Mouse (Mus musculus) urinary bladder, postnatal 36 days (tissue): ENCODE measurements at regions not wholly inside any gene's neighbourhood (a gene's known extent, or its start where the extent isn't known, plus 50 kb on each side); places are given as distances from the start of the nearest gene placed in this dataset.

Experiments used
- DNase-seq, 2 experiments: peaks; one replicate each; pipeline ENCODE4 v3.0.0; 2022; ENCODE audit warnings: low spot score in 2 of 2, mixed read lengths in 1 of 2

DNA sequence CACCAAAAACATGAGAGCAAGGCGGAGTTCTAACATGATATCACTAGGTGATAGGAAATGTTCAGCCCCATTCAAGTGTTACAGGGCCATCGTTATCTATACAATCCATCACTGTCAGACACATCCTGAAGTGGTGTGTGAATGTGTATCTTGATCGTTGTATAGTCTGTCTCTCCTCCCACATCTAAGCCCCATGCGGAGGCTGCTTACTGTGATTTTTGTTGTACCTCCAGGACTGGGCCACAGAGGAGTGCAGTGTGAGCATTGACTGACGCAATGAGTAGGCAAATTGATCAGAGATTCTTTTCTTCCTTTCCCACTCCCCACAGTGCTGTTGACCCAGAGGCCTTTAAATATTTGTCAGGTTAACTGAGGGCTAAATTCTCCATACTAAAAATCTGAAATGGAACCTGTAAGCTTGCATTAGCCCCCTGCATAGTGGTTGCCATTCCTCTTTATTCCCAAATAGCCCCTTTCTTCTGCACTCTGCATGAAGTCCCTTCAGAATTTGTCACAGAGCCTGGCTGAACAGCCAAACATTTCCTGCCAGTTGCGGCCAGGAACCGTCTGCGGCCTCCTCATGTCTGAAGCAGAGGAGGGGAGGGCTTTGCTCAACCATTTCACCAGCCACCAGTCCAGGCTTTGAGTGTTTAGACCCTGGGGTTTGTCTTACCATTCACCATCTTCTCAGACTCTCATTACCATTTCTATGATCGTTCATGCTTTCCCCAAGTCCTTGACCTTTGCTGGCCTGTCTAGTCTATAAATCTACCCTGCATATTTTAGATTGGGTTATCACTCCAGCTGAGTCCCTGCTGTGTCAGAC lies 119.3 kb downstream of the Ttc8 start:
- no peak for DNase-seq

DNA sequence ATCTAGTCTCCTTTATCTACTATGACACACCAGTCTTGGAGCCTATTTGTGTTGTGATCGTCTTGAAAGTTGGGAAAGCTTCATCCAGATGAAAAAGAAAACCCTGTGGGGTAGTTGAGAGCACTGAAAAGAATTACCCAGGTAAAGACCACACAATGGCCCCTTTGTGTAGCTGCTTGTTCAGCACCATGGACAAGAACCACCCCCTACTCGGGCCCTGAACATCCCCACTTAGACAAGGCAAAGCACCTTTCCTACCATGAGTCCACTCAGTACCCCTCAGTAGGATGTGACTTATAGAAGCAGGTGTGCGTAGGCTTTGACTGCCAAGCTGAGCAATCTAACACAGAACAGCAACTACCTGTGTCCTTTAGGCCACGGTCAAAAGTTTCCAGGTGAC lies 121.2 kb downstream of the Ttc8 start:
- DNase-seq = no peak

DNA sequence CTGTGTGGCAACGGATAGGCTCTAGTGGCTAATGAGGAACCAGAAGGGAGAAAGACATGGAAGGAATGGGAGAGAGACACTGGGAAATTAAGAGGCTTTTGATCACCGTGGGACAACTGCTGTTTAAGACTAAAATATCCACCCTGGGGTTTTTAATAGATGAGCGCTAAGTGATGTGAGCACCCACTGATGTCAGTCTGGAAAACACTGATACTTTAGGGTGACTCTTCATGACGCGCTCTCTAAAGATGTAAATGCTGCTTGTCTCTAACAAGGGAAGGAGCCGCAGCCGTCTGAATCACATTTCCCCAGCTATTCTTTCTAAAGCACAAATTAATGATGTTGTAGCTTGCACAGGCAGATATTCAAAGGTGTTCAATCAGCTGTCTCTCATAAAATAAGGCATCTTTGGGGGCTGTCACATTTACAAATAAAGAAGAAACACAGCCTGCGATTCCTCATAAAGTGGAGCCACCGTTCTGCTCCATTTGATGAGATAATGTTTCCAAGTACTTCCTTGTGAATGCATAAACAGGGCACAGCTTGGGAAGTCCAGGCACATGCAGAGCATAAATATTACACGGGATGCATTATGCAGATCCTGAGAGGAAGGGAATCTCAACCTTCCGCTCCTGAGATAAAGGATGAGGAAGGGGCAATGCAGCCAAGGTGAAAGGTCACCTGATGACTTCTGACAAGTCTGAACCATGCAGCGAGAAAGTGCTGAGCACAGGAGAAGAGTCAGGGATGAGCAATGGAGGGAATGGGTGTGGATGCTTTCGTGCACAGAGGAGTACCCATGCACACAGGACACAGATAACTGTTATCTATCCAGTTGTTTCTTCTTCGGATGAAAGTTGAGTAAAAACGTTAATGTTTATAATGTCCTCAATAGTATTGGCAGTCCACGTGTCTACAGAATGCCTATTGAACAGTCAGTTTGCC lies 122.8 kb downstream of the Ttc8 start:
- DNase-seq = no peak

DNA sequence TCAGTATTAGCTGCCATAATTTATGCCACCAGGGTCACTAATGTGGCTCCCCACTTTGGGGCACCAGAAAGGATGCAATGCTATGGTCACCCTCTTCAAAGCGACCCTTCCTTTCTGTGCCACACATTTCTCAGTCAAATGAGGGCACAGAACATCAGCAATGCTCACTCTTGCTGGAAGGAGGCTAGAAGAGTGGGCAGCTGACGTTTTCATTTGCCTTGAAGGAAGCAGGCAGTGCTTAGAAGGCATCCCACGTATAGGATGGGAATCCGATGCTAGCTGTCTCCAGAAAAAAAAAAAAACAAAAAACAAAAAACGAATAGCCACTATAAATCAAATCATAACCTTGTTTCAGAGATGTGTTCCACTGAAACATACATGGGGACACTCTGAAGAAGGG lies 124.1 kb downstream of the Ttc8 start:
- no peak for DNase-seq

DNA sequence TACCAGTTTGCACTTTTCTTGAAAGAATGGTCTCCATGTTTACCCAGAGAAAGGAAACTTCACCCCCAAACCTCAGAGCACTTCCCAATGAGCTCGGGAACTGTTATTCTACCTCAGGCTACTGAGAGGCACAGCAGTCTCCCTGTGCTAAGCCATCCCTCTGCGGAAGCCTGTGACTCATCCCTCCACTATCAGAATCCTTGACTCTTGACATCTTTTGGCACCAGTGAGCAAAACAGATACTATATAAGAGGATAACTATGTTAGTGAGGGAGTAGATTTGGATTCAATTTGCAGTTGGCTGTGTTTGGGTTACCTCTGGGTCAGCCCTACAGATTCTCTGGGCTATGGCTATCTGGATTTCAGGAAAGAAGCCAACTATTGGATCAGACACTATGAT lies 130.1 kb downstream of the Ttc8 start:
- no peak for DNase-seq

DNA sequence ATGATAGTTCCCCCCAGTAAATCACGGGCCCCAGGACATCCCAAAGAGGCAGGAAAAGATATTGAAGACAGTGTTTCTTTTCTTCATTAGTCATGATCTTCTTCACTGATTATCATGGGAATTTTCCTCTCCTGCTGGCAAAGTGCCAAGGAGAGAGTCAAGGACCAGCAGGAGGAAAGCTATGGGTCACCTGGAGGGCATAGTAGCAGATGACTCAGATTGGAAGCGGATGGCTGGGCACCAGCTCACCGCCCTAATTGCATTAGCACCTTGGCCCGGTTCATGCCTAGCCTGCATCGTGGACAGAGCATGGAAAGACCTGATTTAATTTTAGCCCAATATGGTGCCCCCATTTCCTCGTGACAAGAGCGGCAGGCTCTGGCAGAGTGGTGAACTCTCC lies 132.2 kb downstream of the Ttc8 start:
- DNase-seq = no peak

DNA sequence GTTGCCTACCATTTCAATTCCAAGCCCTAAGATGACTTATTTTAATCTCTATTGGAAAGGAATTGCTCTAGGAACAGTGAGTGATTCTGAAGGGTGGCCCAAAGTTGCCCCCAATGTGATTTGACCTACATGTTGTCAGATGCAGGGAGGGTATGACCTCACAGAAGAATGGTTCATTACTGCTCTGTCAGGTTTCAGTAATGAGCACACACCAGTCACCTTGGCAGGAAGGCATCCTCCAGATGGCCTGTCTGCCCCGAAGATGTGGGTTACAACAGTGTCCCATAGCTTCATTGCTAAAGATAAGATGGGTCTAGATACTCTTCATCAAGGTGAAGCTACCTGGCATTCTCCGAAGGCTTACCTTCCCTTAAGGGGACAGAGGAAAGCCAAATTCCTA lies 137.1 kb downstream of the Ttc8 start:
- no peak for DNase-seq

DNA sequence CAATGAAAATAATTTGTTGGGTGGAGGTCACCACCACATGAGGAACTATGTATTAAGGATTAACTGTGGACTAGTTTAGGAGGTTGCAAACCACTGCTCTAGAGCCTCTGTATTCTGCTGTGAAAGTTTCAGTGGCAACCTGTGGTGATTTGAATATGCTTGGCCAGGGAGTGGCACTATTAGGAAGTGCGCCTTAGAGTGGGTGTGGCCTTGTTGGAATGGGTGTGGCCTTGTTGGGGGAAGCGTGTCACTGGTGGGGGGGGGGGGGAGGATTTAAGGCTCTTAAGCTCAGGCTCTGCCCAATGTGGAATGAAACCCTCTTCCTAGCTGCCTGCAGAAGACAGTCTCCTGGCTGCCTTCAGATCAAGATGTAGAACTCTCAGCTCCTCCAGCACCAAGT lies 138.5 kb downstream of the Ttc8 start:
- DNase-seq = no peak

DNA sequence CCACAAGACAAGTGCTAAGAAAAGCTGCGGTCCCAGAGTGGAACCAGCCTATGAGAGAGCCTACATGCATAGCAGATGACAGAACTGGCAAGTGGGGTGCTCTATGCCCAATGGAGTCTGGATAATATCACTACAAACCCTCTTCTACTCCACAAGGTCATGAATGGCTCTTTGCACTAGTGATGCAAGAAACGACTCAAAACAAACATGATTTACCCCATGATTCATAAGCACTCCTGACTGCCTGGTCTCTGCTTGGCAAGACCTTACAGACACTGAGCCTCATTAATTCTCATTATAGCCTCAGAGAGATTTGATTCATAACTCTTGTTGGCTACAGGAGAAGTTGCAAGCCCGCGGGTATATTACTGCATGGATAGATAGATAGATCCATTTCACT lies 139.1 kb downstream of the Ttc8 start:
- DNase-seq = no peak

DNA sequence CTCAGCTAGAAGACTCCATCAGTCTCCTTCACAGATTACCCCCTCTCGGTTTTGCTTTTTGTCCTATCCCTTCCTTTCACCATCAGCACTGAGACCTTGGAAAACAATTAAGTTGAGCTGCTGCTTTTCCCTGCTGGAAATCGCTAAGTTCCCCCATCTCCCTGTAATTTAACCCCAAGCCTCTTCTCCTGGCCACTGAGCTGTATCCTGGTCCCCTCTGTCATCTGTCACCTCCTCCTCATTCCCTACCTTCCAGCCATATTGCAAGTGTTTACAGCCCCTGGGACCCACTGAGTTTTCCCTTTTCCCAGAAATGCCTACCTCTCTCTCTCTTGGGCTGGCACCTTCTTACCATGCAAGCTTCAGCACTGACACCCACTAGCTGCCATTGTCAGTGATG lies 140.3 kb downstream of the Ttc8 start:
- DNase-seq = no peak

DNA sequence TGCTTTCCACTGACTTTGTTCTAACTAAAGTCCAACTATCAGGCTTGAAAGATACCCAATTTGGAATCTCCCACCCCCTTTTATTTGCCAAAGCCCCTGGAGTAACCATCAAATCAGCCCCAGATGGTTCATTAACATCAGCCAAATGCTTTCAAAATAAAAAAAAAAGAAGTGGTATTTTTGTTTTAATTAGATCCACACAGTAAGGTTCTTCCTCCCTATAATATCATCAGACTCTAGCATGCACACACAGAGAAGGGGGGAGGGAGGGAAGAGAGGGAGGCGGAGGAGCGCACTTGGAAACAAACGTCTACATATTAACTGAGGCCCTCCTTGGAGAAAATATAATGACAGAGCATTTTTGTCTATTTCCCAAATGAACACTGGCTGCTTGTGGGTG lies 143.1 kb downstream of the Ttc8 start:
- DNase-seq = no peak

DNA sequence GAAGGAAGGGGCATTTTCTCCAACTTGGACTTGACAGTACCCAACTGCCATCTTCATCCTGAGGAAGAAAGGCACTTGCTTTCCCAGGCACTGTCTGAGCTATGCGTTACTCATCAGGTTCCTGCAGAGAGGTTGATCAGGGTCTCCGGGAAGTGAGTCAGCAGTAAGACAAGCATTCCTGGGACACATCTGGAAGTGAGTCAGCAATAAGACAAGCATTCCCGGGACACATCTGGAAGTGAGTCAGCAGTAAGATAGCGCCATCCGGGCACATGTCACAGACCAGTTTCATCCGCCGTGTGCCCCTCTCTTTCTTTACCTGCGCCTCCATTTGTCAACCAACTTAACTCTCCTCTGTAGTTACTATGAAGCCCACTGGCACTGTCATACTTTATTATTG lies 143.5 kb downstream of the Ttc8 start:
- no peak for DNase-seq

DNA sequence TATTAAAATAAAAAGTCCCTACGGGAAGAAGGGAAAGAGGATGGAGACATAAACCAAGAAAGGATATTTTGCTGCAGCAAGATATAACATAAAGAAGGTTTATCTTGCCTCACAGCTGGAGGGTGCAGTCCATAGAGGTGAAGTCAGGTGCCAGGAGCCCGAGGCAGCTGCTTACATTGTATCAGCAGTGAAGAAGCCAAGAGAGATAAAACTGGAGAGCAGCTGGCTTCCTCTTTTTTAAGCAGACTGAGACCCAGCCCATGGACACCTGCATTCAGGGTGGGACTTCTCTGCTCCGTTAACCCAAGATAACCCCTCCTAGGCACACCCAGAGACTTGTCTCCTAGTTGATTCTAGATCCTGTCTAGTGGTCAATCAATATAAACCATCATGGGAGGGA lies 147.6 kb downstream of the Ttc8 start:
- no peak for DNase-seq

DNA sequence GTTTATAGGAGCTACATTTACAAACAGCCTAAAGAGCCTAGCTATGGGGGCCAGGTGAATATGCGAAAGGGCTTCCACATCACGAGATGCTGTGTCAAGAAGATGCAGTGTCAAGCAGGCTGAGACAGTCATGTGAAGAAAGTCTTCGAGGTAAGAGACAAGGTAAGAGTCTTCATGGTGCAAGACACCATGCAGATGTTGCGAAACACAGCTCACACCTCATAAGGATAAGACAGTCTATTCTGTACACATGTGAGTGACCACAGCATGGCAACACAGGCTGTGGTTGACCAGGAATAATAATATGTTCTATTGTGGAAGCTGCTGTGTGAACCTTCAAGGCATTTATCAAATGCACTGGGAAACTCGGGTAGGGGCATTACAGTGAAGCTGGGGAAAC lies 153.4 kb downstream of the Ttc8 start:
- DNase-seq = no peak

DNA sequence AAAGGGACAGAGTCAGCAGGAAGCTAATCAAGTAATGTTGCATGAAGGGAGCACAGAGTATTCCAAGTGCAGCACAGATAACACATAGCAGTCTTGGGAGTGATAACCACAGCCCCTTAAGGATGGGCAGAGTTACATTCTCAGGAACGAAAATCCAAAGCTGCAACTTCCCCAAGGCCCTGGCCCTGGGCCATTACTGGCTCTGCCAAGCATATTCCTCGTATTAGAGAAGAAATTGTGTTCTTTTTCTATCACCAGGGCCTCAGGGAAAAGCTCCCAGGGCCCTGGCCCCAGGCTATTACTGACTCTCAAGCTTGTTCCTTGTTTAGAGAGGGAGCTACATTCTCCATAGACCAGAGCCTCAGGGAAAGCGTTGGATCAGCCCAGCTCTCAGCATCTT lies 157.0 kb downstream of the Ttc8 start:
- DNase-seq = peak in 1 of 2 experiments; percentile 30

DNA sequence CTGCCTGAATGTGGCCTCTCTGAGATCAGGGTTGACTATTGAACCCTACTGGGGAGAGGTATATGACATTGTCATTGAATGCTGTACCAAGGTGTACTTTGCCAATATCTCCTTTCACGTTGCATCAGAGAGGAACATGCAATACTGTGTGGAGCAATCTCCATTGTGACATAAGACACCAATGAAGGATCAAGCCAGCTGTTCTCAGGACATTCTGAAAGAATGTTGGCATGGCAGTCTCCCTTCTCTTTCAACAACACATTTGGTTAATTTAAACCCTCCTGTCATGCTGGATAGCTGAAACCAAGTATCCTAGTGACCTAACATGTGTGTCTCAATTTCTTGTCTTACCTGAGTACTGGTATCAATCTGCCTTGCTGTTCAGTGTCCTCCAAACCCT lies 159.5 kb downstream of the Ttc8 start:
- peak in 1 of 2 experiments; percentile 13 for DNase-seq

DNA sequence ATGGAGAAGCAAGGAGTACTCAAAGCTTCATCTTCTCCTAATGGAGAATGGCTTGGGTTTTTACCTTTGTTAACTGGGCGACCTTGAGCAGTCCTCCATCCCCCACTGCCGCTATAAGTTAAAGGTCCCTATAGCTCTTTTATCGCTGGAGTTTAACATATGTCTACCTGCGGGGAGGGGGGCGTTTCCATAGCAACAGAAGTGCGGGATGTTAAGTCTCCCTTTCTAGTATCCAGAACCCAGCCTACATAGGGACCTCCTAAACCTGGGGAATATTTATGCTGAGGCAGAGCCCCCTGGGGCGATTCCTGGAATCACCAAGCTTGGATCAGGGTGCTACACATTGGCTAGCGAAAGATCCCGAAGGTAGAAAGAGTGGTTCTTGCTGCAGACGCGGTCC lies 163.2 kb downstream of the Ttc8 start:
- no peak for DNase-seq

DNA sequence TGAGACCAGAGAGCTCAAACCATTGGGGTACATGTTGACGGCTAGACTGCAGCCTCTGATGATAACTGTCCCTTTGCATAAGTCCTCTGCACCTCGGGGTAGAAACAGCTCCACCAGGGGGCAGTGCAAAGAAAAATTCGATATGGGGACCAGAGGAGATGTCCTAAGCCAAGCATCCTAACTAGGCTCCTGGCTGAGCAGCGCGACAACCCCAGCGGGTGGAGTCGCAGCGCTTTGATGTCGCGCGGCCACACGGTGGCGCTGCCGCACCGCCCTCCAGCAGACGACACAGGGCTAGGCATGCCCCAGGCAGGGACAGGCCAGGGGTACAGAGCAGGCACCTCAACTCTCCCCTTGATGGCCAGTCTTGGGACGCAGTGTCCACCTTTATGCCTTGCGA lies 163.8 kb downstream of the Ttc8 start:
- peak; percentile 61 to 79 for DNase-seq

DNA sequence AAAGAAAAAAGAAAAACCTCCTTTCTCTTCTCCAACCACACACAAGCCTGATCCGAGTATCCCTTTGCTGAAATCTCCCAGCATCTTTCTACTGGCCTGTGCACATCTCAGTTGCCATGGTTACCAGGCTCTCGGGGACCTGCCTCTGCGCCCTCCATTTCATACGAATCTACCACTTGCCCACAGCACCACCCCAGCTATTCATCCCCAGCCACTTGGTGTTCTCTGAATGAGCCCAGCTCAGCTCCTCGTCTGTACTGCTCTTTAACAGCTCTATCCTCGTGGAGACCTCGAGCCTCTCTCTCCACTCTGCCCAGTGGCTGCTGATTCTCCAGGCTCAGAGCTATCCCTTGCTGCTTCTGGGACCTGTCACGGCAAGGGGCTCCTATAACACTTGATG lies 166.9 kb downstream of the Ttc8 start:
- no peak for DNase-seq

DNA sequence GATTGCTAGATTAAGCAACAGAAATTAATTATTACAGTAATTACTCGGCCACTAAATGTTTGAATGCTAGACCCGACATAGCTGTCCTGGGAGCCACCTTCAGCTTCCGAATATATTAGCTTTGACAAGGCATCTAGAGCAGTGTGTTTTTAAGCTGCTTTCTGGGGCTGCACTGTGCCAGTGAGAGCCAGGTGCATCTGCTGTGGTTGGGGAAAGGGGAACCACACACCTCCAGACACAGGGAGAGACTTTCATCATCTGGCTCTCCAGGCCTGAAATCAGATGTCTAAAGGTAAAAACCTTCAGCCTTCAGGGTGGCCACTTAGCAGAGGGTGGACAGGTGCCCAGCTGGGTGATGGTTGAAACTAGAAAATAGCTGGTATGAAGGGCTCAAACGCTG lies 171.4 kb downstream of the Ttc8 start:
- DNase-seq = no peak

DNA sequence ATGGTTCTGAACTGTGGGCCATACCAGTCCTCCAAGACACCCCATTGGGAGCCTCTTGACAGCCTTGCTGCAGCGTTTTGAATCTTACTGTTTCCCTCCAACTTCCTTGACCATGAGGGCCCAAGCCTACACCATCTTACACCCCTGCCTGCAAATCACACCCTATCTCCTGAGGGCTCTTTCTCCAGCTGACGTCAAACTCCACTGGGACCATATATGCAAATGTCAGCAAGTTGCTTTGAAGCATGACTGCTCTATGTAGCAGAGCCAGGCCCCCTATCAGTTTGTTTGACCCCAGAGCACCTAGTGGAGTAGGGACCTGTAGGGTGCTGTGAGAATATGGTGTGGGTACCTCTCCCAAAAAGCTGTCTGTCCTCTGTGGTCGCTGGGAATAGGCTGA lies 172.8 kb downstream of the Ttc8 start:
- DNase-seq = no peak

DNA sequence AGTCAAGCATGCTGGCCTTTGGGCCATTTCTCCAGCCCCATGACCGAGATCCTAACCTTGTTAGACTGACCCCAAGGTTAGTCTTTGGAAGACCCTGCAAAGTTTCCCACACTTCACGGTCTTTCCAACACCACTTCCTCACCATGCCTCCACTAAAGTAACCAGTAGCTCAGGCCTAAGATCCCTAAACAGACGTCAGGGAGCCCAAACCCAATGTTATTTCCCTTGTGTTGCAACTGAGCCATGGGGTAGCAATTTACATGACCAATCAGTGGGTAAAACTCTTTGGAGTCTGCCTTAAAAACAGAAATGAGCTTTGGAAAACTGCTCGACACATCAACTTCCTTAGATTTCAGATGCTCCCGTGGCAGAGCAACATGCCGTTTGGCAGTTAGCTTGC lies 173.6 kb downstream of the Ttc8 start:
- no peak for DNase-seq
